Mouse (Mus musculus) forebrain, embryonic 16.5 days (tissue): ENCODE results near the gene Pax9. TPM values are rescaled to one million over a fixed set of nuclear protein-coding genes. Genes with fewer than 3 reads are reported as not detected.

Source experiments
- ATAC-seq: fragments of 200-750 bp; cut with Nextera tagmentation; 2 replicates; pipeline ENCODE4 v1.8.0; 2017; ENCODE audit warnings: mild to moderate bottlenecking, moderate library complexity
- H3K27ac ChIP-seq: fragments of 300-500 bp; sonication (generic); 2 replicates; pipeline ENCODE4 v1.5.1; 2014; ENCODE audit warnings: low read length, control low read depth
- H3K27me3 ChIP-seq: fragments of 300-500 bp; sonication (generic); replicated peaks from 2 replicates; pipeline ENCODE4 v1.6.1; 2014; ENCODE audit warnings: low read length; ENCODE audit not compliant: control insufficient read depth, insufficient read depth
- H3K36me3 ChIP-seq: fragments of 300-500 bp; sonication (generic); 2 replicates; pipeline ENCODE4 v1.6.1; 2014; ENCODE audit not compliant: control insufficient read depth, insufficient read depth
- H3K4me1 ChIP-seq: fragments of 300-500 bp; sonication (generic); replicated peaks from 2 replicates; pipeline ENCODE4 v1.6.1; 2014; ENCODE audit warnings: low read length; ENCODE audit not compliant: control insufficient read depth, insufficient read depth
- H3K4me2 ChIP-seq: fragments of 300-500 bp; sonication (generic); 2 replicates; pipeline ENCODE4 v1.6.1; 2014; ENCODE audit warnings: mild to moderate bottlenecking, low read length, control low read depth
- H3K4me3 ChIP-seq: fragments of 300-500 bp; sonication (generic); replicated peaks from 2 replicates; pipeline ENCODE4 v1.5.1; 2014; ENCODE audit warnings: mild to moderate bottlenecking, low read length, control low read depth
- H3K9ac ChIP-seq: fragments of 300-500 bp; sonication (generic); replicated peaks from 2 replicates; pipeline ENCODE4 v1.6.1; 2014; ENCODE audit warnings: low read depth, low read length, control low read depth
- H3K9me3 ChIP-seq: fragments of 300-500 bp; sonication (generic); 2 replicates; pipeline ENCODE4 v1.6.1; 2016; ENCODE audit warnings: low read length; ENCODE audit not compliant: control insufficient read depth
- WGBS: fragments of 180-500 bp; shearing (Covaris S2); extraction: QIAGEN DNeasy Blood & Tissue Kit; methylation state at CpG from one replicate; pipeline ENCODE4 v1.1.7; 2014; 5-methylcytosine and 5-hydroxymethylcytosine counted together
- polyA plus RNA-seq: library from polyadenylated mRNA; unstranded; fragments of >200 nt; fragmentation: Nextera tagmentation; extraction: Ambion mirVana; gene quantifications from 2 replicates; pipeline ENCODE4 v1.2.1, GENCODE M21; 2015

Gene Pax9
- polyA plus RNA-seq, 1 experiment from 2014 or later: not detected

- no peak overlapping the region; the same call in none of the 2 replicates for H3K4me3 ChIP-seq
- no peak overlapping the region for H3K4me2 ChIP-seq
- no peaks in the 10 kb centered on the region for H3K36me3 ChIP-seq
- H3K27me3 ChIP-seq: peaks cover 85% of the 10 kb centered on the region
- H3K9ac ChIP-seq: no peak overlapping the region
- no peaks in the 10 kb centered on the region for H3K9me3 ChIP-seq
- WGBS: under 1% methylated on average over 57 of the region's 57 CpGs
- H3K4me1 ChIP-seq: peaks cover 21% of the 10 kb centered on the region
- no peak overlapping the region for H3K27ac ChIP-seq
- no peak for ATAC-seq
Observed at GRCm38 (mm10) chr12:56696174-56697010, 4.8 kb downstream of the Pax9 start.

GRCm38 (mm10) chr12:56697011-56697740, 5.6 kb downstream of the Pax9 start:
- no peaks in the 10 kb centered on the region for H3K36me3 ChIP-seq
- H3K27ac ChIP-seq: no peak overlapping the region
- no peaks in the 10 kb centered on the region for H3K9me3 ChIP-seq
- H3K4me1 ChIP-seq: peaks cover 20% of the 10 kb centered on the region
- WGBS: under 1% methylated on average over 36 of the region's 36 CpGs
- no peak overlapping the region for H3K4me2 ChIP-seq
- no peak for ATAC-seq
- H3K4me3 ChIP-seq: no peak overlapping the region; the same call in 1 of the 2 replicates
- peaks cover 81% of the 10 kb centered on the region for H3K27me3 ChIP-seq
- no peak overlapping the region for H3K9ac ChIP-seq

GRCm38 (mm10) chr12:56697785-56698184, 6.2 kb downstream of the Pax9 start:
- H3K9ac ChIP-seq: no peak overlapping the region

GRCm38 (mm10) chr12:56698191-56698980, 6.8 kb downstream of the Pax9 start:
- H3K27me3 ChIP-seq: peaks cover 76% of the 10 kb centered on the region
- peaks cover 18% of the 10 kb centered on the region for H3K4me1 ChIP-seq
- H3K36me3 ChIP-seq: no peaks in the 10 kb centered on the region
- no peak overlapping the region for H3K27ac ChIP-seq
- no peak overlapping the region for H3K9ac ChIP-seq
- no peak for ATAC-seq
- no peaks in the 10 kb centered on the region for H3K9me3 ChIP-seq
- H3K4me3 ChIP-seq: no peak overlapping the region
- 1% methylated on average over 8 of the region's 8 CpGs for WGBS
- H3K4me2 ChIP-seq: no peak overlapping the region

More at GRCm38 (mm10) chr12:56697785-56698184, 6.2 kb downstream of the Pax9 start:
- peaks cover 18% of the 10 kb centered on the region for H3K4me1 ChIP-seq
- H3K27me3 ChIP-seq: peaks cover 82% of the 10 kb centered on the region
- ATAC-seq: no peak
- H3K27ac ChIP-seq: no peak overlapping the region
- no peak overlapping the region for H3K4me3 ChIP-seq
- no peaks in the 10 kb centered on the region for H3K36me3 ChIP-seq
- H3K4me2 ChIP-seq: no peak overlapping the region
- WGBS: 1% methylated on average over 12 of the region's 12 CpGs
- H3K9me3 ChIP-seq: no peaks in the 10 kb centered on the region

GRCm38 (mm10) chr12:56699351-56699750, 7.8 kb downstream of the Pax9 start:
- no peak overlapping the region for H3K9ac ChIP-seq
- WGBS: 15% methylated on average over 3 of the region's 3 CpGs
- H3K4me2 ChIP-seq: no peak overlapping the region
- no peaks in the 10 kb centered on the region for H3K36me3 ChIP-seq
- peaks cover 18% of the 10 kb centered on the region for H3K4me1 ChIP-seq
- H3K9me3 ChIP-seq: no peaks in the 10 kb centered on the region
- ATAC-seq: no peak
- peaks cover 71% of the 10 kb centered on the region for H3K27me3 ChIP-seq
- no peak overlapping the region for H3K4me3 ChIP-seq
- H3K27ac ChIP-seq: no peak overlapping the region

GRCm38 (mm10) chr12:56699915-56700900, 8.6 kb downstream of the Pax9 start:
- Histone ChIP-seq H3K27ac (no peak overlapping the region), H3K4me1 (peaks cover 17% of the 10 kb centered on the region), H3K27me3 (peaks cover 68% of the 10 kb centered on the region), H3K9ac (no peak overlapping the region), H3K4me2 (no peak overlapping the region), H3K9me3 (no peaks in the 10 kb centered on the region), H3K4me3 (no peak overlapping the region), H3K36me3 (no peaks in the 10 kb centered on the region)
- 3% methylated on average over 44 of the region's 44 CpGs for WGBS
- ATAC-seq: no peak

- Histone ChIP-seq H3K4me1 (peaks cover 11% of the 10 kb centered on the region), H3K9me3 (no peaks in the 10 kb centered on the region), H3K9ac (no peak overlapping the region), H3K27ac (no peak overlapping the region), H3K4me3 (no peak overlapping the region), H3K27me3 (peaks cover 66% of the 10 kb centered on the region), H3K36me3 (no peaks in the 10 kb centered on the region), H3K4me2 (no peak overlapping the region)
- ATAC-seq: no peak
- 4% methylated on average over 6 of the region's 6 CpGs for WGBS
Observed at GRCm38 (mm10) chr12:56701004-56701403, 9.4 kb downstream of the Pax9 start.

- no peak overlapping the region for H3K4me3 ChIP-seq
- H3K9me3 ChIP-seq: no peaks in the 10 kb centered on the region
- H3K27me3 ChIP-seq: peaks cover 20% of the 10 kb centered on the region
- no peak for ATAC-seq
- no peak overlapping the region for H3K27ac ChIP-seq
- H3K9ac ChIP-seq: no peak overlapping the region
- no peaks in the 10 kb centered on the region for H3K36me3 ChIP-seq
- no peak overlapping the region for H3K4me2 ChIP-seq
- 9% methylated on average over 14 of the region's 14 CpGs for WGBS
- H3K4me1 ChIP-seq: no peaks in the 10 kb centered on the region
Observed at GRCm38 (mm10) chr12:56717971-56718706, 26.6 kb downstream of the Pax9 start.
